Mouse (Mus musculus) CH12.LX (cell line): ENCODE results near the gene Serpina1e. TPM values are rescaled to one million over a fixed set of nuclear protein-coding genes. Genes with fewer than 3 reads are reported as not detected.
A peak's percentile ranks its signal among the peaks of the same experiment; 100 is the strongest.

ENCODE experiments used
- DNase-seq: peaks from one replicate; pipeline ENCODE4 v3.0.0-alpha.2; 2013; ENCODE audit errors: extremely low read depth
- H3K27ac ChIP-seq: 2 replicates; pipeline ENCODE4 v1.5.1; 2012; ENCODE audit warnings: low read depth, mild to moderate bottlenecking, control low read depth, moderate library complexity; ENCODE audit not compliant: insufficient read depth
- H3K27me3 ChIP-seq: replicated peaks from 2 replicates; pipeline ENCODE3; 2012; ENCODE audit warnings: inconsistent platforms
- H3K36me3 ChIP-seq, 2 experiments: replicated peaks in 1 of 2; 2 replicates each; pipeline versions ENCODE3 to v1.6.1; 2012; ENCODE audit warnings: inconsistent platforms in 1 of 2, low read length in 1 of 2, mild to moderate bottlenecking in 1 of 2, mixed read lengths in 1 of 2, moderate library complexity in 1 of 2; ENCODE audit not compliant: control insufficient read depth in 1 of 2, insufficient read depth in 1 of 2
- H3K4me1 ChIP-seq, 2 experiments: 2 replicates each; pipeline ENCODE4 v1.6.1; 2012; ENCODE audit warnings: inconsistent platforms in 1 of 2, moderate library complexity in 1 of 2; ENCODE audit not compliant: insufficient read depth in 2 of 2, control insufficient read depth in 1 of 2
- H3K4me2 ChIP-seq: 2 replicates; pipeline ENCODE4 v1.6.1; 2012; ENCODE audit warnings: low read depth, mild to moderate bottlenecking, control low read depth; ENCODE audit not compliant: poor library complexity, insufficient read depth, severe bottlenecking
- H3K4me3 ChIP-seq, 3 experiments: fragments of 150-350 bp in 1 of 3; sonication (generic) in 1 of 3; replicated peaks in 1 of 3; 2 replicates each; pipeline versions ENCODE3 to v1.5.1; 2011 to 2012; ENCODE audit warnings: low read depth in 2 of 3, low read length in 2 of 3, mild to moderate bottlenecking in 2 of 3, moderate library complexity in 2 of 3, control low read depth in 1 of 3, improper control_type of control experiment in 1 of 3, inconsistent platforms in 1 of 3, mixed read lengths in 1 of 3; ENCODE audit not compliant: poor library complexity in 1 of 3
- H3K79me2 ChIP-seq: replicated peaks from 2 replicates; pipeline ENCODE4 v1.6.1; 2012; ENCODE audit warnings: mild to moderate bottlenecking, moderate library complexity; ENCODE audit not compliant: control insufficient read depth, poor library complexity, insufficient read depth, severe bottlenecking; ENCODE audit errors: extremely low read depth
- H3K9ac ChIP-seq: 2 replicates; pipeline ENCODE4 v1.6.1; 2012; ENCODE audit warnings: low read depth, mild to moderate bottlenecking, control low read depth, moderate library complexity; ENCODE audit not compliant: insufficient read depth
- H3K9me3 ChIP-seq: replicated peaks from 2 replicates; pipeline ENCODE3; 2012; ENCODE audit warnings: low read length, inconsistent platforms, mixed read lengths
- BHLHE40 ChIP-seq: IDR thresholded peaks from 2 replicates; pipeline ENCODE4 v1.6.1; 2011; ENCODE audit warnings: mild to moderate bottlenecking, low read depth, low read length, improper control_type of control experiment
- CHD1 ChIP-seq: IDR thresholded peaks from 2 replicates; pipeline ENCODE4 v1.6.1; 2012; ENCODE audit warnings: low read depth, low read length, improper control_type of control experiment, inconsistent platforms
- CHD2 ChIP-seq: IDR thresholded peaks from 2 replicates; pipeline ENCODE4 v1.6.1; 2011; ENCODE audit warnings: low read length, improper control_type of control experiment
- E2F4 ChIP-seq: IDR thresholded peaks from 2 replicates; pipeline ENCODE4 v1.6.1; 2011; ENCODE audit warnings: low read depth, low read length, improper control_type of control experiment; ENCODE audit not compliant: insufficient replicate concordance
- EP300 ChIP-seq: IDR thresholded peaks from 2 replicates; pipeline ENCODE4 v1.6.1; 2011; ENCODE audit warnings: low read length, improper control_type of control experiment
- ETS1 ChIP-seq: conservative IDR thresholded peaks from 2 replicates; pipeline ENCODE4 v1.6.1; 2012; ENCODE audit warnings: low read depth, mild to moderate bottlenecking, inconsistent platforms, low read length, improper control_type of control experiment, moderate library complexity
- IRF4 ChIP-seq: IDR thresholded peaks from 2 replicates; pipeline ENCODE4 v1.6.1; 2014; ENCODE audit warnings: low read depth, mild to moderate bottlenecking, inconsistent platforms, low read length, improper control_type of control experiment
- JUN ChIP-seq: IDR thresholded peaks from 2 replicates; pipeline ENCODE4 v1.6.1; 2011; ENCODE audit warnings: low read depth, mild to moderate bottlenecking, low read length, improper control_type of control experiment, moderate library complexity; ENCODE audit not compliant: insufficient read depth
- JUND ChIP-seq: conservative IDR thresholded peaks from 2 replicates; pipeline ENCODE4 v1.6.1; 2011; ENCODE audit warnings: low read depth, low read length, improper control_type of control experiment
- MAX ChIP-seq: IDR thresholded peaks from 2 replicates; pipeline ENCODE4 v1.6.1; 2011; ENCODE audit warnings: low read length, improper control_type of control experiment
- MAZ ChIP-seq: IDR thresholded peaks from 2 replicates; pipeline ENCODE4 v1.6.1; 2012; ENCODE audit warnings: low read depth, mild to moderate bottlenecking, inconsistent platforms, low read length, improper control_type of control experiment, moderate library complexity
- MEF2A ChIP-seq: IDR thresholded peaks from 2 replicates; pipeline ENCODE4 v1.6.1; 2014; ENCODE audit warnings: low read depth, mild to moderate bottlenecking, inconsistent platforms, low read length, improper control_type of control experiment, borderline replicate concordance
- MXI1 ChIP-seq: IDR thresholded peaks from 2 replicates; pipeline ENCODE4 v1.6.1; 2011; ENCODE audit warnings: mild to moderate bottlenecking, low read depth, low read length, improper control_type of control experiment
- NELFE ChIP-seq: IDR thresholded peaks from 2 replicates; pipeline ENCODE4 v1.6.1; 2011; ENCODE audit warnings: low read depth, low read length, improper control_type of control experiment
- NRF1 ChIP-seq: IDR thresholded peaks from 2 replicates; pipeline ENCODE4 v1.6.1; 2014; ENCODE audit warnings: low read depth, mild to moderate bottlenecking, inconsistent platforms, low read length, improper control_type of control experiment, moderate library complexity
- POLR2A ChIP-seq: IDR thresholded peaks from 2 replicates; pipeline ENCODE4 v1.6.1; 2011; ENCODE audit warnings: low read depth, mild to moderate bottlenecking, improper control_type of control experiment, low read length
- SIN3A ChIP-seq: IDR thresholded peaks from 2 replicates; pipeline ENCODE4 v1.6.1; 2012; ENCODE audit warnings: low read length, improper control_type of control experiment, inconsistent platforms
- TBP ChIP-seq: conservative IDR thresholded peaks from 2 replicates; pipeline ENCODE4 v1.6.1; 2011; ENCODE audit warnings: low read depth, low read length, improper control_type of control experiment
- USF1 ChIP-seq: IDR thresholded peaks from 2 replicates; pipeline ENCODE4 v1.6.1; 2014; ENCODE audit warnings: low read depth, mild to moderate bottlenecking, inconsistent platforms, low read length, improper control_type of control experiment
- USF2 ChIP-seq: conservative IDR thresholded peaks from 2 replicates; pipeline ENCODE4 v1.6.1; 2011; ENCODE audit warnings: low read depth, low read length, improper control_type of control experiment
- ZMIZ1 ChIP-seq: IDR thresholded peaks from 2 replicates; pipeline ENCODE4 v1.6.1; 2012; ENCODE audit warnings: low read depth, mild to moderate bottlenecking, inconsistent platforms, low read length, improper control_type of control experiment
- ZNF384 ChIP-seq: IDR thresholded peaks from 2 replicates; pipeline ENCODE4 v1.6.1; 2012; ENCODE audit warnings: low read depth, low read length, improper control_type of control experiment, inconsistent platforms
- dilution Hi-C: fragments of 300-500 bp; cut with MboI; formaldehyde crosslinking; loops from 2 replicates; pipeline ENCODE4 v1.14.3; 2020; ENCODE audit warnings: low sequenced_read_pairs; ENCODE audit not compliant: extremely low pct_unique_long_range_greater_than_20kb, extremely low pct_ligation_motif_present
- in situ Hi-C: fragments of 300-500 bp; cut with MboI; formaldehyde crosslinking; loops from 3 replicates; pipeline ENCODE4 v1.14.3; 2019; ENCODE audit warnings: low sequenced_read_pairs, low pct_ligation_motif_present, low pct_unique_long_range_greater_than_20kb, mixed read lengths
- polyA plus RNA-seq: library from polyadenylated mRNA; unstranded; fragments of >175 nt; gene quantifications from 2 replicates; pipeline ENCODE4 v1.2.1, GENCODE M21; 2012; ENCODE audit warnings: low read depth; ENCODE audit not compliant: insufficient read length
- total RNA-seq, 2 experiments: library from RNA; depleted of rRNA; stranded (reverse); fragments of 300-350 nt in 1 of 2; fragments of >200 nt in 1 of 2; gene quantifications; 2 replicates each; pipeline ENCODE4 v1.2.3; 2012 to 2014

Serpina1e gene
- total and polyA plus RNA-seq, 3 experiments, result not detected

GRCm38 (mm10) chr12:103963288-103963687, 4.5 kb upstream of the Serpina1e start:
- no peak overlapping the region for H3K27ac ChIP-seq
- dilution Hi-C loops, result no loop called here
- peaks cover 73% of the 10 kb centered on the region for H3K27me3 ChIP-seq
- no peaks in the 10 kb centered on the region for H3K79me2 ChIP-seq
- in situ Hi-C loops, result no loop called here
- H3K36me3 ChIP-seq, result no peaks in the 10 kb centered on the region
- peaks cover 10 to 11% of the 10 kb centered on the region in 2 experiments for H3K4me1 ChIP-seq
- no peaks in the 10 kb centered on the region for H3K9me3 ChIP-seq
- H3K4me3 ChIP-seq, result no peak overlapping the region
- no peak overlapping the region for H3K4me2 ChIP-seq
- no peak for TF ChIP-seq NELFE
- no peak for TF ChIP-seq ETS1
- TF ChIP-seq JUND, result no peak
- no peak for TF ChIP-seq POLR2A
- TF ChIP-seq EP300, result no peak
- TF ChIP-seq CHD2, result no peak
- TF ChIP-seq MAZ, result no peak
- TF ChIP-seq USF1, result no peak
- TF ChIP-seq SIN3A, result no peak
- TF ChIP-seq MAX, result no peak
- TF ChIP-seq NRF1, result no peak
- TF ChIP-seq TBP, result no peak
- TF ChIP-seq MEF2A, result no peak
- TF ChIP-seq CHD1, result no peak
- no peak for TF ChIP-seq E2F4
- no peak for TF ChIP-seq IRF4
- no peak for TF ChIP-seq ZMIZ1
- DNase-seq, result no peak
- no peak overlapping the region for H3K9ac ChIP-seq

GRCm38 (mm10) chr12:103962860-103963259, 4.1 kb upstream of the Serpina1e start:
- peaks cover 10 to 11% of the 10 kb centered on the region in 2 experiments for H3K4me1 ChIP-seq
- H3K27me3 ChIP-seq, result peaks cover 68% of the 10 kb centered on the region
- no peaks in the 10 kb centered on the region for H3K36me3 ChIP-seq
- no peak overlapping the region for H3K4me2 ChIP-seq
- no peak overlapping the region for H3K27ac ChIP-seq
- no peak overlapping the region for H3K4me3 ChIP-seq
- in situ Hi-C loops, result no loop called here
- no peak overlapping the region for H3K9ac ChIP-seq
- no peaks in the 10 kb centered on the region for H3K79me2 ChIP-seq
- TF ChIP-seq MAX (no peak), JUN (no peak), USF2 (no peak), SIN3A (no peak), BHLHE40 (peak; percentile 19; the same call in 1 of the 2 replicates), MXI1 (no peak), NELFE (no peak), MEF2A (no peak), ZNF384 (peak; percentile 85), TBP (no peak)
- no peaks in the 10 kb centered on the region for H3K9me3 ChIP-seq
- DNase-seq, result no peak
- dilution Hi-C loops, result no loop called here
